17 mouse cellular contexts compared by ENCODE assay signal in the genomic region with DNA sequence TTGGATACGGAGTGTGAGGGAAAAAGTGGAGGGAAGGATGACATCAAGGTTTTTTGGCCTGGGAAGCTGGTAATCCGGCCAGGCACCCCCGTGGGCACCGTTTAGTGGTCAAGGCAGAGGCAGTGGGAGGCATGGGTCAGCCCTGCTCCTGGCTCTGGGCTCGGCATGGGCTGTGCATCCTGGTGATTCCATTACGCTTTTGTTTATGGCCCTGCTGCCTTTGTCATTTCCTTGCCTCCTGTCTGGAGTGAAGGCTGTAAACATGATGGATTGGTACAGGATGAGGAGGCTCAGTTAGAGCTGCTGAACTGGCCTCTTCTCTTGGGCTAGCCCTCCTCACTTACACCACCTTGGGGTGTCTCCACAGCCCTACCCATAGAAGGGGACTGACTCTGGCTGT. TPM values are rescaled to one million over a fixed set of nuclear protein-coding genes. Genes with fewer than 3 reads are reported as not detected.
DNase-seq lines count a peak whose midpoint lies in the region; ATAC-seq and TF ChIP-seq lines count a peak whose summit lies in the region.
"Had no signal": no experiment of that assay in that cellular context is flagged by ENCODE, and none has a peak within 500 bp of the region (broad histone marks: within the 10 kb centered on the region; RNA-seq: fewer than 3 reads in every experiment).

No protein-coding gene starts in this region.

- peaks cover 60% of the 10 kb centered on the region for H3K4me1 ChIP-seq in heart, embryonic 10.5 days
- peaks cover 9% of the 10 kb centered on the region; the same call in 1 of the 2 replicates for H3K4me1 ChIP-seq in liver, embryonic 13.5 days (replicated peaks)
- 0 out of 2 replicates have a peak, but pooled peaks cover 4% of the 10 kb centered on the region for H3K4me1 ChIP-seq in limb, embryonic 14.5 days (ENCODE audit: control insufficient read depth, insufficient read depth, low read length)
- peaks cover 14% of the 10 kb centered on the region for H3K4me1 ChIP-seq in cerebellum, adult 2 months (ENCODE audit: control insufficient read depth, insufficient read depth, low read length)
- H3K4me1 ChIP-seq: embryonic facial prominence, embryonic 12.5 days; stomach, embryonic 15.5 days had no signal

- H3K4me2 ChIP-seq in liver, embryonic 13.5 days, result no peak overlapping the region
- H3K4me2 ChIP-seq in limb, embryonic 14.5 days (replicated peaks; ENCODE audit: low read depth, low read length, severe bottlenecking), result peak overlapping the region; percentile 17; the same call in 1 of the 2 replicates
- H3K4me2 ChIP-seq: embryonic facial prominence, embryonic 12.5 days; hindbrain, embryonic 14.5 days; stomach, embryonic 15.5 days had no signal

- 58% methylated on average over 6 of the region's 6 CpGs for WGBS in heart, embryonic 10.5 days
- WGBS in liver, embryonic 13.5 days (ENCODE audit: insufficient replicate concordance), result 32% methylated on average over 6 of the region's 6 CpGs
- 27% methylated on average over 6 of the region's 6 CpGs for WGBS in limb, embryonic 14.5 days
- WGBS in cerebellum, adult 2 months, result 13% methylated on average over 6 of the region's 6 CpGs

- no peak for TF ChIP-seq POLR2A in limb, embryonic 14.5 days (IDR thresholded peaks at IDR 0.05; ENCODE audit: borderline replicate concordance, extremely low read depth, insufficient read depth, insufficient read length)
- no peak for TF ChIP-seq POLR2A in cerebellum, adult 2 months (IDR thresholded peaks at IDR 0.05; ENCODE audit: borderline replicate concordance, insufficient read depth, low read length)

- no peak for DNase-seq in heart, embryonic 10.5 days (ENCODE audit: low spot score)
- no peak for DNase-seq in heart, postnatal 14 days
- no peak for DNase-seq in liver, embryonic 13.5 days
- DNase-seq in liver (no peak), Patski (ENCODE audit: low read depth, low spot score) (no peak)
- DNase-seq in limb, embryonic 14.5 days (ENCODE audit: low spot score), result no peak
- DNase-seq in layer of hippocampus, adult 18-20 months (ENCODE audit: low spot score in 2 of 2), result no peak
- no peak for DNase-seq in cerebellum, adult 2 months
- DNase-seq: cerebellum, adult 9-10 months; midbrain, embryonic 14.5 days; thymus, postnatal 4 days had no signal

- no peak overlapping the region for H3K9ac ChIP-seq in liver, embryonic 13.5 days
- no peak overlapping the region for H3K9ac ChIP-seq in limb, embryonic 14.5 days (ENCODE audit: low read depth, low read length, severe bottlenecking)
- H3K9ac ChIP-seq: embryonic facial prominence, embryonic 12.5 days; hindbrain, embryonic 14.5 days; stomach, embryonic 15.5 days had no signal

- in situ Hi-C loops in Patski (cut with MboI; ENCODE audit: low pct_unique_long_range_greater_than_20kb), result no loop called here

- H3K27me3 ChIP-seq in heart, embryonic 10.5 days (ENCODE audit: insufficient read depth, poor library complexity, severe bottlenecking), result peaks cover 15% of the 10 kb centered on the region; the same call in 1 of the 2 replicates
- H3K27me3 ChIP-seq in liver, embryonic 13.5 days, result no peaks in the 10 kb centered on the region
- H3K27me3 ChIP-seq in Patski, result no peaks in the 10 kb centered on the region
- no peaks in the 10 kb centered on the region for H3K27me3 ChIP-seq in limb, embryonic 14.5 days (ENCODE audit: control insufficient read depth, insufficient read depth, low read length)
- no peaks in the 10 kb centered on the region for H3K27me3 ChIP-seq in cerebellum, adult 2 months (ENCODE audit: control insufficient read depth, insufficient read depth, low read length)
- H3K27me3 ChIP-seq: embryonic facial prominence, embryonic 12.5 days; stomach, embryonic 15.5 days had no signal

- POLR2A ChIA-PET in Patski (lab: Charles Lee), result no interaction called here

- H3K9me3 ChIP-seq in heart, embryonic 10.5 days, result no peaks in the 10 kb centered on the region
- no peaks in the 10 kb centered on the region for H3K9me3 ChIP-seq in liver, embryonic 13.5 days (replicated peaks)
- H3K9me3 ChIP-seq in limb, embryonic 14.5 days (ENCODE audit: control insufficient read depth, low read length), result no peaks in the 10 kb centered on the region
- H3K9me3 ChIP-seq: embryonic facial prominence, embryonic 12.5 days; forebrain, embryonic 10.5 days; stomach, embryonic 15.5 days had no signal

- peak overlapping the region; percentile 76 for H3K27ac ChIP-seq in heart, embryonic 10.5 days
- no peak overlapping the region for H3K27ac ChIP-seq in liver, embryonic 13.5 days
- no peak overlapping the region for H3K27ac ChIP-seq in limb, embryonic 14.5 days (replicated peaks; ENCODE audit: low read depth, low read length)
- no peak overlapping the region for H3K27ac ChIP-seq in cerebellum, adult 2 months (ENCODE audit: insufficient read depth, low read length)
- H3K27ac ChIP-seq: embryonic facial prominence, embryonic 12.5 days; forebrain, embryonic 10.5 days; hindbrain, embryonic 14.5 days; left cerebral cortex, adult 2 months; stomach, embryonic 15.5 days had no signal

- no peak overlapping the region for H3K4me3 ChIP-seq in heart, embryonic 10.5 days
- H3K4me3 ChIP-seq in liver, embryonic 13.5 days (replicated peaks), result no peak overlapping the region
- H3K4me3 ChIP-seq in limb, embryonic 14.5 days (replicated peaks; ENCODE audit: low read length), result no peak overlapping the region
- H3K4me3 ChIP-seq in cerebellum, adult 2 months (replicated peaks; ENCODE audit: insufficient read depth, low read depth, low read length), result no peak overlapping the region
- H3K4me3 ChIP-seq: embryonic facial prominence, embryonic 12.5 days; forebrain, embryonic 10.5 days; left cerebral cortex, adult 2 months; stomach, embryonic 15.5 days had no signal

- ATAC-seq in liver, embryonic 13.5 days (ENCODE audit: low read depth), result 0 out of 2 replicates have a peak, but pooled peaks have one; percentile 26
- peak; percentile 9 for ATAC-seq in Patski
- ATAC-seq in limb, embryonic 14.5 days (ENCODE audit: low FRiP score, low read depth), result no peak
- ATAC-seq: activated CD4-positive, CD25-positive, alpha-beta regulatory T cell, adult 4 months had no signal

- H3K36me3 ChIP-seq in heart, embryonic 10.5 days, result no peaks in the 10 kb centered on the region
- no peaks in the 10 kb centered on the region for H3K36me3 ChIP-seq in liver, embryonic 13.5 days
- no peaks in the 10 kb centered on the region for H3K36me3 ChIP-seq in limb, embryonic 14.5 days (ENCODE audit: control insufficient read depth, insufficient read depth, low read length)
- H3K36me3 ChIP-seq: embryonic facial prominence, embryonic 12.5 days; forebrain, embryonic 10.5 days; stomach, embryonic 15.5 days had no signal

- CTCF ChIA-PET in Patski (lab: Charles Lee), result no interaction called here

- no peak for TF ChIP-seq CTCF in Patski (IDR thresholded peaks at IDR 0.05)
- no peak for TF ChIP-seq CTCF in cerebellum, adult 2 months (IDR thresholded peaks at IDR 0.05; ENCODE audit: borderline replicate concordance, insufficient read depth, low read depth, low read length)

- intact Hi-C loops in heart, postnatal 14 days (cut with DNase I), result no loop called here

RNA-seq across cellular contexts. Expression of gene Exog, which starts 33.0 kb away (rescaled TPM):
- polyA plus RNA-seq in heart, embryonic 10.5 days (2016; fragmentation: Nextera tagmentation; extraction: Ambion mirVana), result 16.2 and 25.0 TPM in 2 replicates
- 1 to 10 TPM; 2.4 to 3.2 TPM for total RNA-seq in heart, postnatal 14 days (2021)
- polyA plus RNA-seq in liver, embryonic 13.5 days (2015; fragmentation: Nextera tagmentation; extraction: Ambion mirVana), result 6.9 and 9.0 TPM in 2 replicates
- polyA plus RNA-seq in Patski (2021), result 5.7 TPM
- polyA plus RNA-seq in limb, embryonic 14.5 days (2012; rRNA removed), result 14.4 and 15.0 TPM in 2 replicates
- 28.5 and 33.0 TPM in 2 replicates for polyA plus RNA-seq in limb, embryonic 14.5 days (2014; fragmentation: Nextera tagmentation; extraction: Ambion mirVana)
- total RNA-seq in layer of hippocampus, adult 18-20 months (2021), result 10 to 100 TPM; 20.2 to 21.4 TPM
- 13.0 and 14.1 TPM in 2 replicates for polyA plus RNA-seq in cerebellum, adult 2 months (2012; rRNA removed)
